Mouse (Mus musculus) spleen, adult 2 months (tissue): ENCODE results near the gene Serpina1b. TPM values are rescaled to one million over a fixed set of nuclear protein-coding genes. Genes with fewer than 3 reads are reported as not detected.

ENCODE experiments used
- DNase-seq, 2 experiments: peaks; one replicate each; pipeline versions ENCODE4 v3.0.0 to v3.0.0-alpha.2; 2012 to 2021; ENCODE audit warnings: low spot score in 2 of 2, low read depth in 1 of 2
- H3K27ac ChIP-seq: fragments of 200-500 bp; 2 replicates; pipeline ENCODE4 v1.5.1; 2012; ENCODE audit warnings: low read length, inconsistent platforms; ENCODE audit not compliant: insufficient read depth
- H3K27me3 ChIP-seq: fragments of 200-500 bp; 2 replicates; pipeline ENCODE4 v1.6.1; 2012; ENCODE audit warnings: mild to moderate bottlenecking, moderate library complexity, low read length, inconsistent platforms; ENCODE audit not compliant: control insufficient read depth, insufficient read depth
- H3K36me3 ChIP-seq: fragments of 200-500 bp; 2 replicates; pipeline ENCODE4 v1.6.1; 2012; ENCODE audit warnings: mild to moderate bottlenecking, low read length, inconsistent platforms; ENCODE audit not compliant: control insufficient read depth, insufficient read depth
- H3K4me1 ChIP-seq: fragments of 200-500 bp; 2 replicates; pipeline ENCODE4 v1.6.1; 2011; ENCODE audit warnings: inconsistent platforms; ENCODE audit not compliant: control insufficient read depth, insufficient read depth, insufficient read length
- H3K4me3 ChIP-seq: fragments of 200-500 bp; 2 replicates; pipeline ENCODE4 v1.5.1; 2011; ENCODE audit warnings: mild to moderate bottlenecking, inconsistent platforms; ENCODE audit not compliant: insufficient read depth, insufficient read length; ENCODE audit errors: extremely low read depth
- CTCF ChIP-seq: fragments of 200-500 bp; IDR thresholded peaks from 2 replicates; pipeline ENCODE4 v1.5.1; 2011; ENCODE audit warnings: mild to moderate bottlenecking, inconsistent platforms; ENCODE audit not compliant: insufficient read depth, insufficient read length, insufficient replicate concordance; ENCODE audit errors: extremely low read depth
- POLR2A ChIP-seq: fragments of 200-500 bp; IDR thresholded peaks from 2 replicates; pipeline ENCODE4 v1.6.1; 2011; ENCODE audit warnings: low read depth, low read length, inconsistent platforms
- WGBS: fragments of 180-500 bp; shearing (Covaris S2); methylation state at CpG from one replicate; pipeline ENCODE4 v1.1.7; 2018; 5-methylcytosine and 5-hydroxymethylcytosine counted together
- polyA plus RNA-seq: library from polyadenylated mRNA; depleted of rRNA; stranded (reverse); fragments of >200 nt; gene quantifications from 2 replicates; pipeline ENCODE4 v1.2.3, GENCODE M21; 2012

Gene Serpina1b
- polyA plus RNA-seq, 1 experiment: 2.2 TPM

- Histone ChIP-seq H3K27ac (no peak overlapping the region), H3K36me3 (no peaks in the 10 kb centered on the region), H3K4me1 (no peaks in the 10 kb centered on the region), H3K27me3 (no peaks in the 10 kb centered on the region), H3K4me3 (no peak overlapping the region)
- WGBS: 70% methylated on average over 1 of the region's 1 CpGs
- no peak for DNase-seq
- no peak for TF ChIP-seq POLR2A
- TF ChIP-seq CTCF: no peak
Measured at GRCm38 (mm10) chr12:103710405-103710804, 119.8 kb downstream of the Serpina1b start.

DNA sequence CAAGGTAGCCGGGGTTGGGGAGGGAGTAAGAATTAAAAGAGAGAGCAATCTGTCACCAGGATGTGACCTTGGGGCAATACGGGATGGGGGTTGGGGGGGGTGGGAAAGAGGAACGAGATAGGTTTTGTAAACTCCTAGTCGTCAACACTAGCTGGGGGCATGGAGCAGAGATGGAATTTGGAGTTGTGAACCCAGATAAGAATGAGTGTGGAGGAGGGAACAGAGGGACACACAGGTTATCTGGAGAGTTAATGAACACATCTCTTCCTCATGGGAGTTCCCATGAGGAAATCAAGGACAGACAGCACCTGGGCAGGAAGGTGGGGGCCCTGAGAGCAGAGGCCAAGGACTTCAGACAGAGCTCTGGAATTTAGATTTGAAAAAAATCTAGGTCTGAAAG, 124.1 kb downstream of the Serpina1b start:
- no peak overlapping the region for H3K27ac ChIP-seq
- TF ChIP-seq POLR2A (no peak), CTCF (no peak)
- no peaks in the 10 kb centered on the region for H3K4me1 ChIP-seq
- WGBS: 69% methylated on average over 4 of the region's 4 CpGs
- H3K27me3 ChIP-seq: no peaks in the 10 kb centered on the region
- H3K4me3 ChIP-seq: no peak overlapping the region
- H3K36me3 ChIP-seq: no peaks in the 10 kb centered on the region
- DNase-seq: no peak

GRCm38 (mm10) chr12:103705547-103705946, 124.6 kb downstream of the Serpina1b start:
- TF ChIP-seq POLR2A (no peak), CTCF (no peak)
- Histone ChIP-seq H3K27me3 (no peaks in the 10 kb centered on the region), H3K36me3 (no peaks in the 10 kb centered on the region), H3K4me3 (no peak overlapping the region), H3K27ac (no peak overlapping the region), H3K4me1 (no peaks in the 10 kb centered on the region)
- 51% methylated on average over 2 of the region's 2 CpGs for WGBS
- DNase-seq: no peak

GRCm38 (mm10) chr12:103700144-103700750, 129.9 kb downstream of the Serpina1b start:
- Histone ChIP-seq H3K27me3 (no peaks in the 10 kb centered on the region), H3K36me3 (no peaks in the 10 kb centered on the region), H3K27ac (no peak overlapping the region), H3K4me3 (no peak overlapping the region), H3K4me1 (no peaks in the 10 kb centered on the region)
- 77% methylated on average over 4 of the region's 4 CpGs for WGBS
- no peak for DNase-seq
- TF ChIP-seq POLR2A: no peak
- TF ChIP-seq CTCF: no peak

- Histone ChIP-seq H3K4me1 (no peaks in the 10 kb centered on the region), H3K4me3 (no peak within 1 kb of the TSS), H3K27ac (no peak within 1 kb of the TSS), H3K36me3 (no peaks in the 10 kb centered on the region), H3K27me3 (no peaks in the 10 kb centered on the region)
- 87% methylated on average over 8 of the region's 8 CpGs for WGBS
- no peak for DNase-seq
- no peak for TF ChIP-seq CTCF
- TF ChIP-seq POLR2A: no peak
Measured at GRCm38 (mm10) chr12:103695429-103695828, 134.7 kb downstream of the Serpina1b start, which contains the start of gene Serpina1f. TSS of gene Serpina1f (minus strand) at chr12:103695529.

- no peak for TF ChIP-seq POLR2A
- TF ChIP-seq CTCF: no peak
- no peak overlapping the region for H3K4me3 ChIP-seq
- no peaks in the 10 kb centered on the region for H3K4me1 ChIP-seq
- no peaks in the 10 kb centered on the region for H3K36me3 ChIP-seq
- no peak overlapping the region for H3K27ac ChIP-seq
- no peak for DNase-seq
- no peaks in the 10 kb centered on the region for H3K27me3 ChIP-seq
- 18% methylated on average over 3 of the region's 3 CpGs for WGBS
Measured at GRCm38 (mm10) chr12:103688221-103688814, 141.9 kb downstream of the Serpina1b start.

- TF ChIP-seq CTCF (no peak), POLR2A (no peak)
- Histone ChIP-seq H3K27me3 (no peaks in the 10 kb centered on the region), H3K4me3 (no peak overlapping the region), H3K4me1 (no peaks in the 10 kb centered on the region), H3K36me3 (no peaks in the 10 kb centered on the region), H3K27ac (no peak overlapping the region)
- WGBS: 75% methylated on average over 7 of the region's 7 CpGs
- no peak for DNase-seq
Measured at GRCm38 (mm10) chr12:103687021-103687420, 143.2 kb downstream of the Serpina1b start.
